Mouse (Mus musculus) thymus, adult 2 months (tissue): ENCODE data around the gene Kif13a.

Source experiments
- CTCF ChIP-seq: fragments of 200-500 bp; IDR thresholded peaks from 2 replicates; pipeline ENCODE4 v1.5.1; 2012; ENCODE audit warnings: mild to moderate bottlenecking, control low read depth, low read length, moderate library complexity, borderline replicate concordance; ENCODE audit not compliant: control insufficient read depth, poor library complexity, insufficient read depth; ENCODE audit errors: extremely low read depth
- POLR2A ChIP-seq: fragments of 200-500 bp; IDR thresholded peaks from 2 replicates; pipeline ENCODE4 v1.6.1; 2012; ENCODE audit warnings: mild to moderate bottlenecking, low read length, control low read depth, moderate library complexity; ENCODE audit not compliant: control insufficient read depth, poor library complexity, insufficient read depth; ENCODE audit errors: extremely low read depth

- TF ChIP-seq CTCF: no peak
- TF ChIP-seq POLR2A: no peak
These were observed 87.5 kb downstream of the Kif13a start for GRCm38 (mm10) chr13:46842185-46842584.
